In the genomic region with DNA sequence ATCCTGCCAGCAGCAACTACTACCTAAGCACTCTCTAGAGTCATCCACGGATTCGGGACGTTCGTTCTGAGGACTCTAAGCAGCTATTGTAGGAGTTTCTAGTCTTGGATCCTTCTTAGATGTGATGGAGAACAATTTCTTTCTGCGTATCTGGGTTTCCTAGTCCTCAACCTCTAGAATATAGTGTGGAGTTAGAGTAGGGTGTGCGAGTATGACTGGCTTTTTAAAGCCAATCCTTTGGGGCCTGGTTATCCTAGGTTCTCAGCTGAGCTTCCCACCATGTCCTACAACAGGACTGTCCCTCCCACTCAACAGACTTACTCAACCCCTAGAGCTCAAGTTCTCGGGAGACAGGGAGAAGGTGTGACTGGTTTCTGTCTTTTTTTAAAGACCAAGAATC, we compare ENCODE assay signal across 8 mouse cellular contexts. TPM values are rescaled to one million over a fixed set of nuclear protein-coding genes. Genes with fewer than 3 reads are reported as not detected.
A peak's percentile ranks its signal among the peaks of the same experiment; 100 is the strongest.
DNase-seq lines count a peak whose midpoint lies in the region; ATAC-seq and TF ChIP-seq lines count a peak whose summit lies in the region.

No protein-coding gene starts in this region.

- peaks cover 4% of the 10 kb centered on the region; the same call in 1 of the 2 replicates for H3K4me1 ChIP-seq in brown adipose tissue, adult 24 weeks (ENCODE audit: control insufficient read depth, insufficient read depth, insufficient read length, low read length)
- peaks cover 31% of the 10 kb centered on the region for H3K4me1 ChIP-seq in hindbrain, embryonic 15.5 days (replicated peaks)
- peaks cover 11% of the 10 kb centered on the region for H3K4me1 ChIP-seq in midbrain, postnatal 0 days (ENCODE audit: insufficient read depth, low read length)

- H3K4me3 ChIP-seq in brown adipose tissue, adult 24 weeks (ENCODE audit: insufficient read depth, low read depth, low read length), result peak overlapping the region; percentile 86
- peak overlapping the region; percentile 78 for H3K4me3 ChIP-seq in hindbrain, embryonic 15.5 days
- H3K4me3 ChIP-seq in midbrain, postnatal 0 days (ENCODE audit: low read depth, low read length), result peak overlapping the region; percentile 65

- TF ChIP-seq CTCF in midbrain, postnatal 0 days (IDR thresholded peaks at IDR 0.05), result no peak

- 24% methylated on average over 7 of the region's 7 CpGs for WGBS in hindbrain, embryonic 15.5 days
- WGBS in midbrain, postnatal 0 days, result 34% methylated on average over 7 of the region's 7 CpGs

- no peak; the same call in 1 of the 2 replicates for ATAC-seq in hindbrain, embryonic 15.5 days (ENCODE audit: low FRiP score, low read depth)
- no peak for ATAC-seq in midbrain, postnatal 0 days (ENCODE audit: low FRiP score)

- DNase-seq in kidney, postnatal 25 days, result peak; percentile 37 to 38
- DNase-seq in kidney, postnatal 14 days, result no peak
- DNase-seq in midbrain, postnatal 0 days (ENCODE audit: low spot score), result no peak
- no peak for DNase-seq in ovary, postnatal 10 days (ENCODE audit: low spot score)
- no peak for DNase-seq in right cerebral cortex, postnatal 10 days (ENCODE audit: low spot score in 2 of 2)
- no peak for DNase-seq in left cerebral cortex, adult 11 months (ENCODE audit: low spot score)

- H3K27me3 ChIP-seq in hindbrain, embryonic 15.5 days, result no peaks in the 10 kb centered on the region
- no peaks in the 10 kb centered on the region for H3K27me3 ChIP-seq in midbrain, postnatal 0 days (ENCODE audit: insufficient read depth, low read length)

- peak overlapping the region; percentile 77 for H3K9ac ChIP-seq in hindbrain, embryonic 15.5 days
- H3K9ac ChIP-seq in midbrain, postnatal 0 days (replicated peaks; ENCODE audit: low read length, poor library complexity, severe bottlenecking), result peak overlapping the region; percentile 86

- H3K36me3 ChIP-seq in hindbrain, embryonic 15.5 days, result peaks cover 28% of the 10 kb centered on the region
- H3K36me3 ChIP-seq in midbrain, postnatal 0 days (ENCODE audit: insufficient read depth, low read length), result peaks cover 29% of the 10 kb centered on the region

- peak overlapping the region; percentile 71 for H3K27ac ChIP-seq in brown adipose tissue, adult 24 weeks (replicated peaks; ENCODE audit: low read depth, low read length)
- peak overlapping the region; percentile 96 for H3K27ac ChIP-seq in hindbrain, embryonic 15.5 days (replicated peaks)
- peak overlapping the region; percentile 89 for H3K27ac ChIP-seq in midbrain, postnatal 0 days (ENCODE audit: low read depth, low read length)

- peak overlapping the region; percentile 69 for H3K4me2 ChIP-seq in hindbrain, embryonic 15.5 days
- peak overlapping the region; percentile 88 for H3K4me2 ChIP-seq in midbrain, postnatal 0 days (ENCODE audit: low read depth, low read length, poor library complexity, severe bottlenecking)

- H3K9me3 ChIP-seq in hindbrain, embryonic 15.5 days, result no peaks in the 10 kb centered on the region
- no peaks in the 10 kb centered on the region for H3K9me3 ChIP-seq in midbrain, postnatal 0 days (ENCODE audit: low read length)

RNA-seq across cellular contexts. Expression of a gene that starts 0.8 kb away (rescaled TPM):
- 28.7 and 44.7 TPM in 2 replicates for polyA plus RNA-seq in brown adipose tissue, adult 24 weeks (2012; ENCODE audit: insufficient read depth, insufficient read length, missing spikeins)
- 233 and 239 TPM in 2 replicates for polyA plus RNA-seq in hindbrain, embryonic 15.5 days (2015; fragmentation: Nextera tagmentation; extraction: Ambion mirVana)
- total RNA-seq in midbrain, postnatal 0 days (2014; rRNA removed), result 236 and 242 TPM in 2 replicates
- polyA plus RNA-seq in midbrain, postnatal 0 days (2015; fragmentation: Nextera tagmentation; extraction: Ambion mirVana), result 257 and 277 TPM in 2 replicates

RNA-seq across cellular contexts. Expression of a gene that starts 12.1 kb away (rescaled TPM):
- polyA plus RNA-seq in brown adipose tissue, adult 24 weeks (2012; ENCODE audit: insufficient read depth, insufficient read length, missing spikeins), result 4,354 and 4,380 TPM in 2 replicates
- 1,050 and 1,125 TPM in 2 replicates for polyA plus RNA-seq in hindbrain, embryonic 15.5 days (2015; fragmentation: Nextera tagmentation; extraction: Ambion mirVana)
- 1,114 and 1,471 TPM in 2 replicates for total RNA-seq in midbrain, postnatal 0 days (2014; rRNA removed)
- polyA plus RNA-seq in midbrain, postnatal 0 days (2015; fragmentation: Nextera tagmentation; extraction: Ambion mirVana), result 1,645 and 1,756 TPM in 2 replicates

RNA-seq across cellular contexts. Expression of a gene that starts 35.7 kb away (rescaled TPM):
- 9.6 and 10.3 TPM in 2 replicates for polyA plus RNA-seq in brown adipose tissue, adult 24 weeks (2012; ENCODE audit: insufficient read depth, insufficient read length, missing spikeins)
- 62.2 and 66.2 TPM in 2 replicates for polyA plus RNA-seq in hindbrain, embryonic 15.5 days (2015; fragmentation: Nextera tagmentation; extraction: Ambion mirVana)
- 58.3 and 62.5 TPM in 2 replicates for total RNA-seq in midbrain, postnatal 0 days (2014; rRNA removed)
- polyA plus RNA-seq in midbrain, postnatal 0 days (2015; fragmentation: Nextera tagmentation; extraction: Ambion mirVana), result 45.6 and 46.1 TPM in 2 replicates

Comparison
In these comparisons a context has a peak if more than half of its experiments do, and no peak if none do; other contexts are left out.
1. DNase-seq: peak in kidney, postnatal 25 days (2 of 2); none in kidney, postnatal 14 days (single experiment), midbrain, postnatal 0 days (single experiment), ovary, postnatal 10 days (single experiment), right cerebral cortex, postnatal 10 days (0 of 2) and left cerebral cortex, adult 11 months (single experiment).
2. Peak in every context shown above with its lines, with median percentiles within 50 percentile points of each other: H3K27ac ChIP-seq and H3K4me3 ChIP-seq.